Mouse (Mus musculus): ENCODE measurements around the gene Golph3. TPM values are rescaled to one million over a fixed set of nuclear protein-coding genes. Genes with fewer than 3 reads are reported as not detected.
"Not testable (repeated sequence)": the region's sequence is repeated elsewhere in the genome, so short reads cannot be mapped to it uniquely, and the experiment has no call there.

The Golph3 gene
- total RNA-seq, 1 experiment from 2014 or later: 106 TPM

GRCm38 (mm10) chr15:12348950-12349349, 27.7 kb downstream of the Golph3 start:
- no peak for ATAC-seq (ENCODE audit: extremely low read depth, insufficient number of reproducible peaks, low FRiP score, poor library complexity, severe bottlenecking)

- no peak for ATAC-seq (ENCODE audit: extremely low read depth, insufficient number of reproducible peaks, low FRiP score, poor library complexity, severe bottlenecking)
Measured at GRCm38 (mm10) chr15:12349840-12350239, 28.6 kb downstream of the Golph3 start.

GRCm38 (mm10) chr15:12351470-12351869, 30.2 kb downstream of the Golph3 start:
- no peak for ATAC-seq (ENCODE audit: extremely low read depth, insufficient number of reproducible peaks, low FRiP score, poor library complexity, severe bottlenecking)

- ATAC-seq (ENCODE audit: extremely low read depth, insufficient number of reproducible peaks, low FRiP score, poor library complexity, severe bottlenecking): no peak
Measured at GRCm38 (mm10) chr15:12354281-12354810, 33.1 kb downstream of the Golph3 start.

GRCm38 (mm10) chr15:12355261-12355660, 34.0 kb downstream of the Golph3 start:
- ATAC-seq (ENCODE audit: extremely low read depth, insufficient number of reproducible peaks, low FRiP score, poor library complexity, severe bottlenecking): no peak

GRCm38 (mm10) chr15:12355907-12356306, 34.7 kb downstream of the Golph3 start:
- ATAC-seq (ENCODE audit: extremely low read depth, insufficient number of reproducible peaks, low FRiP score, poor library complexity, severe bottlenecking): no peak

GRCm38 (mm10) chr15:12357459-12357858, 36.2 kb downstream of the Golph3 start:
- no peak for ATAC-seq (ENCODE audit: extremely low read depth, insufficient number of reproducible peaks, low FRiP score, poor library complexity, severe bottlenecking)

- ATAC-seq (ENCODE audit: extremely low read depth, insufficient number of reproducible peaks, low FRiP score, poor library complexity, severe bottlenecking): no peak
Measured at GRCm38 (mm10) chr15:12358384-12358783, 37.1 kb downstream of the Golph3 start.

- ATAC-seq (ENCODE audit: extremely low read depth, insufficient number of reproducible peaks, low FRiP score, poor library complexity, severe bottlenecking): no peak
Measured at GRCm38 (mm10) chr15:12360519-12361212, 39.4 kb downstream of the Golph3 start.

- ATAC-seq (ENCODE audit: extremely low read depth, insufficient number of reproducible peaks, low FRiP score, poor library complexity, severe bottlenecking): no peak
Measured at GRCm38 (mm10) chr15:12362001-12362700, 40.9 kb downstream of the Golph3 start.

- ATAC-seq (ENCODE audit: extremely low read depth, insufficient number of reproducible peaks, low FRiP score, poor library complexity, severe bottlenecking): no peak
Measured at GRCm38 (mm10) chr15:12362701-12363040, 41.4 kb downstream of the Golph3 start.

GRCm38 (mm10) chr15:12364096-12364495, 42.8 kb downstream of the Golph3 start:
- ATAC-seq (ENCODE audit: extremely low read depth, insufficient number of reproducible peaks, low FRiP score, poor library complexity, severe bottlenecking): no peak

GRCm38 (mm10) chr15:12365416-12366071, 44.3 kb downstream of the Golph3 start:
- ATAC-seq (ENCODE audit: extremely low read depth, insufficient number of reproducible peaks, low FRiP score, poor library complexity, severe bottlenecking): no peak

- ATAC-seq (ENCODE audit: extremely low read depth, insufficient number of reproducible peaks, low FRiP score, poor library complexity, severe bottlenecking): no peak
Measured at GRCm38 (mm10) chr15:12366072-12366469, 44.8 kb downstream of the Golph3 start.

- not testable (repeated sequence) for ATAC-seq (ENCODE audit: extremely low read depth, insufficient number of reproducible peaks, low FRiP score, poor library complexity, severe bottlenecking)
Measured at GRCm38 (mm10) chr15:12366580-12367305, 45.5 kb downstream of the Golph3 start.

GRCm38 (mm10) chr15:12367306-12368080, 46.2 kb downstream of the Golph3 start:
- no peak for ATAC-seq (ENCODE audit: extremely low read depth, insufficient number of reproducible peaks, low FRiP score, poor library complexity, severe bottlenecking)

- no peak for ATAC-seq (ENCODE audit: extremely low read depth, insufficient number of reproducible peaks, low FRiP score, poor library complexity, severe bottlenecking)
Measured at GRCm38 (mm10) chr15:12368357-12368756, 47.1 kb downstream of the Golph3 start.

GRCm38 (mm10) chr15:12368850-12369249, 47.6 kb downstream of the Golph3 start:
- ATAC-seq (ENCODE audit: extremely low read depth, insufficient number of reproducible peaks, low FRiP score, poor library complexity, severe bottlenecking): no peak
